Mouse (Mus musculus) layer of hippocampus, postnatal 14 days (tissue): ENCODE measurements at regions not wholly inside any gene's neighbourhood (a gene's known extent, or its start where the extent isn't known, plus 50 kb on each side); places are given as distances from the start of the nearest gene placed in this dataset.
A peak's percentile ranks its signal among the peaks of the same experiment; 100 is the strongest.
"Not testable (repeated sequence)": the region's sequence is repeated elsewhere in the genome, so short reads cannot be mapped to it uniquely, and the experiment has no call there.

Experiments
- DNase-seq, 2 experiments: peaks; one replicate each; pipeline ENCODE4 v3.0.0; 2021 to 2022; ENCODE audit warnings: low spot score in 2 of 2, mixed read lengths in 1 of 2

DNA sequence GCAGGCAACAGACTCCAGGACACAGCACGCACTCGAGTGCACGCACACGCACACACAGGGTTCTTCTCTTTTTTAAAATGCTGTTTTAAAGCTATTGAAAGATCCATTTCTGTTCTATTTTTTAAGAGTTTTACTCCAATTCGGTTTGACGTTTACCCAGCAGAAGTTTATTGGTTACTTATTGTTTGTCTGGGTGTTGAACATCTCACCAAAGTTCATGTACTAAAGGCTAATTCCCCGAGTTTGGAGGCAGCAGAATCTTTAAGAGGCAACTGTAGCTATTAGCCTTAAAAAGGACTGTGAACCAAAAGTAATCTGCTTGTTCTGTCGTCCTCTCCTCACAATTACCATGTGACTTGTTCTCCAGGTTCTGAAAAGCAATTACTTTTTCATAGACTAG, 263.0 kb upstream of the Nfia start:
- no peak for DNase-seq

DNA sequence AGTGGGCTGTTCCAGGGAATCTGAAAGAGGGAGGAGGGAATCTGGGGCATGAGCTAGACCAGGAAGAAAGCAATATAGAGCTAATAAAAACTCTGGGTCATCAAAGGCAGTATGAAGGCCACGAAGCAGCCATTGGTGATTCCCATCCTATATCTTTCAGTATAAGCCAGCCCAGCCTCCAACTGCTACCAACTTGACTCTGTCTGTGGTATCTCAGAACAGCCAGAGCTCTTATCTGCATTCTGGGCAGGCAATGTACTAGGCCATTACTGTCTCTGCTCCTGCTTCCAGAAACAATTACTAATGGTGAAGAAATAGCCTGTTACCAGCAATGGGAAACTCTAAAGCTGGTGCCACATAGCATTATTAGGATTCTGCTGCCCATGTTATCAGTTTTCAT, 266.8 kb upstream of the Nfia start:
- DNase-seq = no peak

DNA sequence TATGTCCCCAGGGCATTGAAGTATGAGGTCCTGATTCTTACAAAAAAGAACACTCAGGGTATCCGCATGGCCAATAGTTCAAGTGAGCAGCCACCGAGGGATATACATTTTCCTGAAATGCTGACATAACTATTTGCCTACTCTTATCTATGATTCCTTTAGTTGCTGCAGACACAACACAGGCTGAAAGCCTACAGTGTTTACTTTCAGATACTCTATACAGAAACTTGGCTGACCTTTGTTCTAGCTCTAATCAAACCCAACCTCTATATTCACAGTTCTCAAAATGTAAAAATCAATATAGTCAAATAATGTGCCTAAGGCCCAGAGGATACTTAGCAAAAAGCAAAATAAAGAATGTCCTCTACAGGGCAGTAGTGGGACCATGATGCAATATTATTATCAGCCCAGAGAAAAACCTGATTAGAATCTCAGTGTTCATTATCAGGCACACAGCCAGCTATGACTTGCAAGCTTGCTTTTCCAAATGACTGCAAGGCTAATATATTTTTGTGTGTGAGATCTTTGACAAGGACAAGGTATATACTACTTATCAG, 281.2 kb upstream of the Nfia start:
- DNase-seq = no peak

DNA sequence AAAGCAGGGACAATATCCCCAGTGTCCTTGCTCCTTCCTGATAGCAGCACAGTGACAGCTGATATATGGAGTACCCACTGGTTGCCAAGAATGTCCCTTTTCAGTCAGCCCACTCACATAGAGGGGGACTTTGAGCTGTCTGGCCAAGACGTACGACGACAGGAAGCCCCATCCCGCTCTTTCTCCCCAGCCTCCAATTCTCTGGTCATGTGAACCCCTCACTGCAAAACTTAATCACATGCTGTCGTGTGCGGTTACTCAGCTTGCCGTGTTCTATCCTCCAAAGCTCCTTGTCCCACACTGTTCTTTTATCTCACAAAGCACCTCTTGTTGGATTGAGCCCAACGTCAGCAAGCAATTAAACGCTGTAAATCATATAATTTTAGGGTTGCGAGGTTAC, 286.2 kb upstream of the Nfia start:
- no peak for DNase-seq

DNA sequence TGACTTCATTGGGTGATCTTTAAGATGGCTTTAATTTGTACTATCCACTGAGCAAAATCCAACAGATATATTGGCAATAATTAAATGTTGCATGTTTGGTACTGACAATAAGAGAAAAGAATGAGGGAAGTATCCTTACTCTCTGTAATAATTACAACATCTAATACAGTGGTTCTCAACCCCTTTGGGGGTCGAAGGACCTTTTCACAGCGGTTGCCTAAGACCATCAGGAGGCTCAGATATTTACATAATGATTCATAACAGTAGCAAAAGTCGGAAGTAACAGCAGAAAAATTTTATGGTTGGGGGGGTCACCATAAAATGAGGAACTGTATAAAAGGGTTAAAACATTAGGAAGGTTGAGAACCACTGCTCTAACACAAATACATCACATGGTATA, 287.3 kb upstream of the Nfia start:
- no peak for DNase-seq

DNA sequence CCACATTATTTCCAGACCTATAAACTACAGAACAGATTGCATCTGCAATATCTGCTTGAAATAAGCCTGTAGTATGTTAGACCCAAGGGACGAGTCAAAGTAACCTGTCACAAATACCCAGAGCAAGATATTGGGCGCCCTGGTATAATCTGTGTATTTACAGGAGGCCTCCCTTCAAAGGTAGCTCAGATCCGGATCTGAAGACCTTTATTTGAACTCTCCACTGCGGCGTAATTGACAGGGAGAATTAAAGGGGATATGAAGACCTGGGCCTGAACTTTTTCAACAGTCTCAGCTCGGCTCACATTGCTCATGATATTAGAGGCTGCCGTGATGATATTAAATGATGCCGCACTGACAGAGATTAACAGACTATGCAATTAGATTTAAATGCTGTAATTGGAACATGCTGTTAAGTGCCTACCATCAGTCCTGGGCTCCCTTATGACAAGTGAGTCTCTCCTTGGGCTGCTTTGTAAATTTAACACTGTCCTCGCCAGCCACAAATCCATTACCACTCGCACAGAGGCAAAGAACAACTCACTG, 289.8 kb upstream of the Nfia start:
- DNase-seq = no peak

DNA sequence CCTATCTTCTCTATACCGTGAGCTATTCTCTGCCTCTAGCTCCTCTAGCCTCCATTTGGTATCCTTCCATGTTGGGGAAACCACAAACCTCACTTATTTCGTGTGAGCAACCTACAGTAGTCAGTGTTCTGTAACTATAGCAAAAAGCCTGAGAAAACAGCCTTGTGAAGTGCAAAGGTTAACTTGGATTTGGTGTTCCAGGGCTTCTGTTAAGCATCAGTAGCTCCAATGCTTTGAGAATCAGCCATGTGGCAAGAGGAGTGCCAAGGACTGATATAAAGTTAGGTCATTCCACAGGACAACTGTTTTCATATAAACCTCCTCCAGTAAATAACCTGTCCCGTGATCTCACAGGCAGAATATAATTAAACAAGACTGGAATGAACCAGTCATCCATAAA, 290.7 kb upstream of the Nfia start:
- no peak for DNase-seq

DNA sequence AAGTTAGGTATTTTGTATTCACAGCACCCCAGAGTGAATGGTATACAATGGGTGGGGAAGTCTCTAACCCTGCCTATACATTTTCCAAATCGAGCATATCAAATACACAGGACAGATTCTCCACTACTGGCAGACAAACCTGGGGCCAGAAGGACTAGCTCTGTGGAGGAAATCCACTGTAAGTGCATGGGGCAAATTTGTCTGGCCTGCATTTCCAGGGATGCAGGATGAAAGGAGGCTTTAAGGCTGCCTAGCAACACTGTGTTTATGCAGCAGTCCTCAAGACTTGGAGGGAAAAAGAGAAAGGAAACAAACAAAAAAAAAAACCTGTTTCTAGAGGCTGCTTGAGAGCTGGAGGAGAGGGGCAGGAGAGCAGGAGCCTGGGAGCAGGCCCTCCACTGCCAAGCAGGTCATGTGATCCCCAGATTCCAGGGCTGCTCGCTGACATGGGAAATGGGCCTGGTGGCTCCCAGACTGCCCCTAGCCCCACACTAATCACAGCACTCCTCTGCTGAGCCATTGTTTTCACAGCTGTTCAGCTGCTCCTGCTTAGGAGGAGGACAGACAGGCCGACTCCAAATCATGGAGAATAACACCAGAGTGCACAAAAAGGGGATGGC, 293.7 kb upstream of the Gm10192 start:
- DNase-seq = peak; percentile 13 to 40

DNA sequence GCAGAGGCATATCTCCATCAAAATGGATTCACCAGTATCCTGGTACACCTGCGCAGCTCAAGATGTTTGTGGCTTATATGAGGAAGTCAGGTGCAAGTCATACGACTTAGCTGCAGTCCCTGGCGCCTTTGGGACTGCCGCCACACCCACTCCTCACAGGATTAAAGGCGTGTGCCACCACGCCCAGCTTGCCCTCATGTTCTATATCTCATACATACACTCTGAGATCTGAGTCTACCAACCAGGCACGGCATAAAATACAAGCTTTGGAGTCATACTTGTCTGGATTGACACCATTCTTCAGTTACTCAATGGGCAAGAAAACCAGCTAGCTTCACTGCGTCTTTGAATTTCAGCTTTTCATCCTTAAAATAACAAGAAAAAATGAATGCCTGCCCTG, 290.5 kb upstream of the Gm10192 start:
- not testable (repeated sequence) for DNase-seq

DNA sequence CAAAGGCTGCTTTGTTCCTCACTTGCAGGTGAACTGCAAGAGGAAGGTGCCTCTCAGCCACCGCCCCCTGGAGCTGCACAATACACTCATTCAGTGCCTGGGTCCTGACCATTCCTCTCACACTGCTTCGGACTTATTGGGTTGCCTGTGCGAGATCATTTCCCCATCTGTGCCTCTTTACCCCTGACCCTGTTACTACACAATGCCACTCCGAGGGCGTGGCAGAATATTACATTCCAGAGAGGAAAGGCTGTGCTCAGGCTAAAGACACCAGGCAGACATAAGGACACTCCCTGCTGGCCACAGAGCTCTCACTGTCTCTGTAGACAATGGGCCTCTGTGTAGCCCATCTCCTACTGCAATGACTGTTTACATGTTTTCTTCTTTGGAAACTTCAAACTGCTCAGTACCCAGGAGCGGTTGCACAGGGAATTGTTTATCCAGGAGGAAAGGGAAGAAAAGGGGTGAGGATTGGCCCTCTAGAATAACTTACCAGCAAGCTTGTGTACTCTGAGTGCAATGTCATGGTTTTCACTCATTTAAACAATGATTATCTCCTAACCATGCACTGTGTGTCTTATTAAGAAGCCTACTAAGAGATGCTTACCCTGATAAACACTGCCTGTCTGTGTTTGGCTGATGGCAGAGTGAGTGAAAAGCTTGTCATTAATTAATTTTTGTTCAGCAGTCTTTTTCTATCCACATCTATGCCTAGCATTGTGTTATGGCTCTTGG, 283.1 kb upstream of the Gm10192 start:
- no peak for DNase-seq

DNA sequence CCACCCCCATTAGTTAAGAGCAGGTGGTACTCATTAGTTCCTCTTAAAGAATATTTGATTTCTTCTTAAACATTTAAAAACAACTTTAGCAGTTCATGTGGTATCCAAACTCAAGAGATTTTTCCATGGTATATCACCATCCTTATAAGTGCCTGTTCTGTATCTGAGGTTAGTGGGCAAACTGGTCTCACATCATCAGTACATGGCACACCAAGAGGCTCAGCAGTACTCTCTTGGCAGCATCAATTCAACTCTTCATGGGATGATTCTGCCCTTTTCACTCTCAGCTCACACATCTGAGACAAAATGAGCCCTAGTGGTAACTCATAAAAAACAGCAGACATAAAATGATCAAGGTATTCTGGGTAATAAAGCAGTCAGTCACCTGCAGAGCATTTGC, 282.6 kb upstream of the Gm10192 start:
- DNase-seq = no peak

DNA sequence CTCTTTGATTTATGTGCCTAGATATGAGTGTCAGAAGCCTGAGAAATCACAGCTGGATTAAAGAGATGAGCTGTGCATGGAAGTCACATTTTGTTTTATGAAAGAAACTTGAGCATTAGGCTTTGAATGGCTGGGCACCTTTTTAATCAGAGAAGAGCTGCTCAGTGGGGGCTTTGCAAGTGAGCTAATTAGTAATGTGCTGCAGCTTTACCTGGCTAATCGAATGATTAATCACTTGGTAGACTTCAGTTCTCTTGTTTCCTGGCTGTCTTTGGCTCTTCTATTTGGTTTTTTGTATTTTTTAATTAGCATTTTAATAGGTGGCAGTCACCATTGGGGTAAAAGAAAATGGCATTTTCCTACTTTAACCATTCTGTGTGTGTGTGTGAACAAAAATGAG, 278.2 kb upstream of the Gm10192 start:
- no peak for DNase-seq

DNA sequence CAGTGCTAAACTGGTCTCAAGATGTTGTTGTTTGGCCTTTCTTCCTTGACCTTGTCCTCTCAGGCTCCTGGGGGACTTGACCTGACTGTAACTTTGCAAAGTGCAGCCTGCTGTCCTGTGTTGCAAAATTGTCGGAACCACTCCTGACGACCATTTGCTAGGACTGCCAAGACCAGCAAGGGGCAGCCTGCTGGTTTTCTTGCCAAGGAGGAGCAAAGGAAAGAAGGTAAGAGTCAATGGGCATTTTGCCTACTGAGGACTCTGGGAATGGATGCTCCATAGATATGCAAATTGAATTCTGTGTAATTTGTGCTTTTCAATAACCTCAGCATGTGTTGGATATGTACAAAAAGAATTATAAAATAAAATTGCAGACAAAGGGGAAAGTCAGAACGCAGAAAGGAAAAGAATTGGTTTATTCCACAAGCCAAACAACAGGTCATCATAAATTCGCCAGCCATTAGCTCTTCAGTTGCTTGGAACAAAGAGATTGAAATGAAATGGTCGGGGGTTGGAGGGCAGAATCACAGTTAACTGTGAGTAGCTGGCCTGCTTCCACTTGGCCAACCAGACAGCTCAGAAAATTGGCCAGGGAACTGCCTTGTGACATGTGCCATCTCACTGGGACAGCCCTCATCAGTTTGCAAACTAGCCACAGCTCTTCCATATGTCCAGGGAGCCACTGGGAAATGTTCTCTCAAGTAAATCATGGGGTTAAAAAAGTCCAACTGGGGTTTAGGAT, 256.5 kb upstream of the Gm10192 start:
- peak in 1 of 2 experiments; percentile 50 for DNase-seq

DNA sequence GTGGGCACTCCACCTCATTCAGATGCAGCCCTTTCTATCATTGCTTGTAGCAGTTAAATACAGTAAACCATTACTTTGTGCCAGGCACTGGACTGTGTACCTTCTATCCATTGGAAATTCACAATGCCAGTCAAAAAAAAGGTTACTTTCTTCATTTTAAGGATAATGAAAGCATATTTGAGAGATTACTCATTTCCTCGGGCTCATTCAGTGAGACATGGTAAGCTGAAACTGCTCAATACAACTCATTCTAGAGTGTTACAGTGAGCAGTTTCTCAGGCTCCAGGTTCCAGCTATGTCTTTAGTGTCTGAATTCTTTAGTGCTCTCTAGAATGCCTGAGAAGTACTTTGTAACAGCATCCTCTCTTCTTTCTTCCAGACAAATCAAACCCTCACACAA, 249.7 kb upstream of the Gm10192 start:
- no peak for DNase-seq

DNA sequence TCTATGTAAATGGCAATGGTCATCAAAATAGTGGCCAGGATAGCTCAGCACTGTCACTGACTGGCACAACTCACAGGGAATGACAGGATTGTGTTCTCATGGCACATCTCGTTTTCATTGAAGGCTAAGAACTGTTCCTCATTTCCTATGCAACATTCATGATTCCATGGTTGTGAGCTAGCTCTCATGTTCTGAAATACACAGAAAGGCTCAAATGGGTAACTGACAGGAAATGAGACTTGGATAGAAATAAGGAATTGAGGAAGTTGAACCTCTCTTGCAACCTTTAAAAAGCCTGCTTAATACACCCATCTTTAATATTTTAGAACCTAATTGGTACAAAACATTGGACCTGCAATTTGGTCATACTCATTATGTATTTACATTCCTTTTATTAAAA, 249.1 kb upstream of the Gm10192 start:
- DNase-seq = no peak

DNA sequence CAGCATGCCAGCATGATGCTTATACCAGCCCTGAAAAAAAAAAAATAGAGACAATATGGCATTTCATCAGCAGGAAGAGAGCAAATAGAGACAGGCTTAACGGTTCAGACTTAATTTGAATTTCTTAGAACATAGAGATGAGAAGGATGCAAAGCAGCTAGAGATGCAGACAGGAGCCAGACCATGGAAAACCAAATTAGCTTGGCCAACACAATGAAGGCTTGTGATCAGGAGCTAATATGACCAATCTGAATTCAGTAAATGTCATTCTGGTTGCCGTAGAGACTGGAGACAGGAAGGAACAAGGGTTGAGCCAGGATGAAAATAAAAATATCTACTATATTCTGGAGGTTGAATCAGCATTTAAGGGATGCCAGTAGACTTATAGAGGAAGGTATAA, 248.3 kb upstream of the Gm10192 start:
- DNase-seq = peak in 1 of 2 experiments; percentile 14

DNA sequence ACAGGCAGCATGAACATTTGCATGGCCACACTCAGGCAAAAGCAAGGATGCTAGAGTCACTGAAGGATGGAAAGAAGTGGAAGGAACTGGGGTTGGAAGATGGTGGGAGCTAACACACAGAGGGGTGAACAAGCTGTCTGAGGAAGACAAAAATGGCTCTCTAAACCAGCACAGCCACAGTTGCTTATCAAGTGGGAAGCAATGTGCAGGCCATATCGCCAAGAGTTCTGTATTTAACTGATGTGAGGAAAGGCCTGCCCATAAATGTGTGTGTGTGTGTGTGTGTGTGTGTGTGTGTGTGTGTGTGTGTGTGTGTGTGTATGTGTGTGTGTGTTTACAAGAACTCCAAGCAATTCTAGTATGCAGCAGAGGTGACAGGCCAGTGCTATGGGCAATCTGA, 236.9 kb upstream of the Gm10192 start:
- no peak for DNase-seq

DNA sequence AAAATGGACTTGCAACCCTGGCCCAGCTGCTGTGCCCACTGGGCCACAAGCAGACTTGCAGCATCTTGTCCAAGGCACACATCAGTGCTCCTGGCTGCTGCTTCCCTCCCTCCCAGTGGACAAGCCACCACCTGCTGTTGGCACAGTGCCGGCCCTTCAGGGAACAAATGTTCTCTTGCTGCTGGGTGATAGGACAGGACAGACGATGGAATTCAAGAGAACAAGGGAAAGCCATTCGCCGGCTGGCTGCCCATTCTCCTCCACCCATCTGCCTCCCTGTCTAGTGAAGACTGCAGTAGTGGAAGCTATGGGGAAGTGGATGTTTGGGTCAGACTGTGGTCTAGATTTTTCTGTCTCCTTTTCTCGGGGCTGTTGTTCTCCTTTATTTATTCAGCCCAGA, 235.7 kb upstream of the Gm10192 start:
- peak; percentile 43 to 65 for DNase-seq

DNA sequence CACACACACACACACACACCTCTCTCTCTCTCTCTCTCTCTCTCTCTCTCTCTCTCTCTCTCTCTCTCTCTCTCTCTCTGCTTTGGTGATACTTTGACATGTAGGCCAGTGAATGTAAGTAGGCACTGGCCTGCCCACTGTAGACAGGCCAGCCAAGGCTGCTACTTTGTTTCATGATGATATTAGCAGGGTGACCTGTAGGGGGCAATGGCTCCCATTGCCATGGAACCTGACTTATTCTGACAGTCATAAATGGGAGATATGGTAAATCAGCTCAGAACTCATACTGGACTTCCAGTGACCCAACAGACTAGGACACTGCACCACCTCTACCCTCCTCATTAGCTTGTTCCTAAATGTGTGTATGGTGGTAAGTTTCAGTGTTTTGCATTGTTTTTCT, 235.0 kb upstream of the Gm10192 start:
- DNase-seq = no peak

DNA sequence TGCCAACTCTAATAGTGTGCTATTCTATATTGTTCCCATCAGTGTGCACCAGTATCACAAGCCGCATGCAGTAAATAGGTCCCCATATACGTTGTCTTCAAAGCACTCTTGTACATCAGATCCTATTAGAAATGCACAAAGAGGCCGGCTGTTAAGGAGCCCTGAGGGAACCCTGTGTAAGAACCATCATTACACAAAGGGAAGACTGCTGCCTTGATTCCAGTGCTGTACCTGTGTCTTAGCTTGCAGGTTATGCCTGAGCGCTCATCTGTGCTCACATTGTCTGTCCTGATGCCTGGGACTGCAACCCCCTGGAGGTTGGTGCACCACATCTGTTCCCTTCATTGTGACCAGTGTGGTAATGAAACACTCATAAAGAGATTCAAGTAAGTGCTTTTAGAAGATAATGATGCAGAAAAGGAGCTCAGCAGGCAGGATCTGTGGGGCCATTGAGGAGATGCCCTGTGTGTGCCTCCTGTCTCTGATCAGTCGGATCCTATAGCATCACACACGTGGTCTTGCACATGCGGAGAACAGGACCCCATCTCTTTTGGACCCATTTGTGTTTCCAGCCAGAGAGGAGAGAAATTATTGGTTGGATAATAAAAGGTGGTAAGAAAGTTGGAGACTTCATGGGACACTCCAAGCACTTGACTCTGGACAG, 225.8 kb upstream of the Gm10192 start:
- no peak for DNase-seq

DNA sequence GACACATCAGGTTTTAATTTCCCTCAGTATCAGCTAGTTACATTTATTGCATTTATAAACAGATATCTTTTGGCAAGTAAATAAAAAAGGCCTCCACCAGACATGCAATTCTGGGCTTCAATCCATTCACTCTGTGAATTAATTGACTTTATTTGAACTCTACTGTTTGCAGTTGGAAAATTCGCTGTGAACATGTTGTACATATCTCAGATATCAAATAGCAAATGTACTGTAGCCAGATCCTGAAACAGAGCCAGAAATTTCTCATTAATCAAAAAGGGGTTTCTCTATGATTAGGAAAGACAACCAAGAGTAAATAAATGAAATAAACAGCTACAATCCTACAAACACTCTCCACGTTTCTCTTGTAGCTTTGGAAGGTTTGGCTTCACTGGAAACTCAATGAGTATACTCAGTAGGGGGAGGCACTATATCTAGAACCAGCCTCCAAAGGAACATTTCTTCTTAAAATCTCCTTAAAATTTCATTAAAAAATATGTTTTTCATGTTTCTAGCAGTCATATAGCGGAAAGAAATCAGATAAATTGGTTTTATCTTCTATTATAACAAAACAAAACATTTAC, 211.8 kb upstream of the Gm10192 start:
- peak in 1 of 2 experiments; percentile 77 for DNase-seq
